Mouse (Mus musculus) ES-E14 (cell line): ENCODE data around the gene Snx32.

Experiments used
- CHD2 ChIP-seq: IDR thresholded peaks from 2 replicates; pipeline ENCODE4 v1.6.1; 2014; ENCODE audit warnings: mild to moderate bottlenecking, low read depth, low read length, inconsistent platforms
- HCFC1 ChIP-seq: IDR thresholded peaks from 2 replicates; pipeline ENCODE4 v1.6.1; 2012; ENCODE audit warnings: low read length, inconsistent platforms, borderline replicate concordance; ENCODE audit not compliant: insufficient read depth
- ZC3H11A ChIP-seq: IDR thresholded peaks from 2 replicates; pipeline ENCODE4 v1.6.1; 2012; ENCODE audit warnings: low read depth, mild to moderate bottlenecking, inconsistent platforms, low read length, borderline replicate concordance

DNA sequence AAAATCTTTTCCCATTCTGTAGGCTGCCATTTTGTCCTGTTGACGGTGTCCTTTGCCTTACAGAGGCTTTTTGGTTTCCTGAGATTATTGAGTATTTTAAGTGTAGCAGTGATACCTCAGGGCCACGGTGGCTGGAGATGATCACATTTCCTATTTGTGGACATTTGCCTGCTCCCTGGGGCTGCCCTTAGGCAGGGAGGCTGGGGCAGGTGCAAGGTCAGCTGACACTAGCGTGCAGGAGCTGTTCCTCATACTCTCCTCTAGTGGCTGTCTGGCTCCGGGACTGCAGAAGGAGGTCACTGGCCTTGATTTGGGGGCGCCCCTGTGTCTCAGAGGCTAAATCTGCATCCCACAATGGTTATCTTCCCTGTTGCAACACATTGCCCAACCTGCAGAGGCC is 14.9 kb upstream of the Snx32 start:
- TF ChIP-seq ZC3H11A (no peak), CHD2 (no peak), HCFC1 (no peak)
